Mouse (Mus musculus): ENCODE measurements around the gene Pou6f2. TPM values are rescaled to one million over a fixed set of nuclear protein-coding genes. Genes with fewer than 3 reads are reported as not detected.

Pou6f2 gene
- polyA plus RNA-seq (2015; fragmentation: Nextera tagmentation; extraction: Ambion mirVana): 0.66 and 0.84 TPM in 2 replicates

DNA sequence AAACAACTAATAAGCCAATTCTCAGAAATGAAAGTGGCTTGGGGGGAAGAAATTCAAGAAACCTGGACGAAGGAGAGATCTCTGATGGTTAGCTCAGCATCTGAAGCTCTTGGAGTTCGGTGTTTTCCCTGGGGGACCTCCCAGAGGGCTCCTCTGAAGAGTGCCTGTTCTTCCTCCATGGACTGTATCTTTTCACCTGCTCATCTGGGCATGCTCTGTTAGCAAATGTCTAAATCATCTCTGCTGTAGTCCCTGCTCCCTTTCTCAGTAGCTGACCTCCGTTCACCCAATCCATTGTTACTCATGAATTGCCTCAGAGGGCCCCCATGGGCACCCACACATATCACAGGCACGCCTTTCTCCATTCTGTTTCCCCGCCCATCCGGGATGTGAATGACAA is at the start of gene Pou6f2:
Gene Pou6f2, minus strand, starts transcription at position 101 of the 400 bp plus-strand sequence.
- WGBS: 71% methylated on average over 6 of the region's 6 CpGs
- no peaks in the 10 kb centered on the region for H3K4me1 ChIP-seq (ENCODE audit: control insufficient read depth, insufficient read depth, low read length)
- H3K27ac ChIP-seq (ENCODE audit: low read length): no peak within 1 kb of the TSS
- H3K36me3 ChIP-seq (ENCODE audit: control insufficient read depth, insufficient read depth): no peaks in the 10 kb centered on the region
- H3K27me3 ChIP-seq (ENCODE audit: control insufficient read depth, insufficient read depth, low read length): no peaks in the 10 kb centered on the region
- no peaks in the 10 kb centered on the region for H3K9me3 ChIP-seq (replicated peaks; ENCODE audit: control insufficient read depth, low read length)
- H3K9ac ChIP-seq (ENCODE audit: low read length): no peak within 1 kb of the TSS
- no peak within 1 kb of the TSS for H3K4me2 ChIP-seq (ENCODE audit: low read depth, low read length)
- ATAC-seq (replicated peaks; ENCODE audit: extremely low read depth, insufficient read depth, low FRiP score): no peak
- no peak within 1 kb of the TSS for H3K4me3 ChIP-seq (ENCODE audit: low read length)

- Histone ChIP-seq H3K4me3 (ENCODE audit: low read length) (no peak overlapping the region), H3K27ac (ENCODE audit: low read length) (no peak overlapping the region), H3K4me1 (ENCODE audit: control insufficient read depth, insufficient read depth, low read length) (no peaks in the 10 kb centered on the region), H3K27me3 (ENCODE audit: control insufficient read depth, insufficient read depth, low read length) (no peaks in the 10 kb centered on the region), H3K9me3 (replicated peaks; ENCODE audit: control insufficient read depth, low read length) (no peaks in the 10 kb centered on the region), H3K9ac (ENCODE audit: low read length) (no peak overlapping the region), H3K4me2 (ENCODE audit: low read depth, low read length) (no peak overlapping the region), H3K36me3 (ENCODE audit: control insufficient read depth, insufficient read depth) (no peaks in the 10 kb centered on the region)
- ATAC-seq (replicated peaks; ENCODE audit: extremely low read depth, insufficient read depth, low FRiP score): no peak
- WGBS: 70% methylated on average over 3 of the region's 3 CpGs
Measured at GRCm38 (mm10) chr13:18439858-18440257, 42.4 kb upstream of the Pou6f2 start.

GRCm38 (mm10) chr13:18387673-18388072 is 9.8 kb downstream of the Pou6f2 start:
- Histone ChIP-seq H3K4me3 (ENCODE audit: low read length) (no peak overlapping the region), H3K36me3 (ENCODE audit: control insufficient read depth, insufficient read depth) (no peaks in the 10 kb centered on the region)
- 70% methylated on average over 4 of the region's 4 CpGs for WGBS

DNA sequence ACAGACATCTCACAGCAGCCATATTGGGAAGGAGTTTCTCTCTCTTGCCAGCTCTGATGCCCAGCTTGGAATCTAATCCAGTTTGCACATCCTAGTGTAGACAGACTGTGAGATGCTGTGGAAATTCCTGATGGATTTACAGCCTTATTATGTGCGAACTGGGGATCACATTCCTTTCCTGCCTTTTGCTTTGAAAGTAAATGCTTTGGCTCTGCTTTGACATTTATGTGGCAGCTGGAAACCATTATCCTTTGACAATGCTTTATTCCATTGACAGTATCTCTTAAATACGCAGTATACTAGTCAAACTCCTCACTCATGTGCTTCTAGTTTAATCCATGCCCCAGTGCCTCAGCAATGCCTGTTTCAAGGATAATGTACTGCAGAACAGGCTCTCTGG is 34.1 kb downstream of the Pou6f2 start:
- Histone ChIP-seq H3K4me2 (ENCODE audit: low read depth, low read length) (no peak overlapping the region), H3K4me3 (ENCODE audit: low read length) (no peak overlapping the region), H3K27ac (ENCODE audit: low read length) (no peak overlapping the region), H3K9me3 (replicated peaks; ENCODE audit: control insufficient read depth, low read length) (no peaks in the 10 kb centered on the region), H3K4me1 (ENCODE audit: control insufficient read depth, insufficient read depth, low read length) (no peaks in the 10 kb centered on the region), H3K36me3 (ENCODE audit: control insufficient read depth, insufficient read depth) (no peaks in the 10 kb centered on the region), H3K27me3 (ENCODE audit: control insufficient read depth, insufficient read depth, low read length) (no peaks in the 10 kb centered on the region), H3K9ac (ENCODE audit: low read length) (no peak overlapping the region)
- 50% methylated on average over 2 of the region's 2 CpGs for WGBS
- no peak for ATAC-seq (replicated peaks; ENCODE audit: extremely low read depth, insufficient read depth, low FRiP score)

More at GRCm38 (mm10) chr13:18387673-18388072, 9.8 kb downstream of the Pou6f2 start:
- Histone ChIP-seq H3K9ac (ENCODE audit: low read length) (no peak overlapping the region), H3K9me3 (replicated peaks; ENCODE audit: control insufficient read depth, low read length) (no peaks in the 10 kb centered on the region), H3K4me2 (ENCODE audit: low read depth, low read length) (no peak overlapping the region), H3K27me3 (ENCODE audit: control insufficient read depth, insufficient read depth, low read length) (no peaks in the 10 kb centered on the region), H3K4me1 (ENCODE audit: control insufficient read depth, insufficient read depth, low read length) (no peaks in the 10 kb centered on the region), H3K27ac (ENCODE audit: low read length) (no peak overlapping the region)
- ATAC-seq (replicated peaks; ENCODE audit: extremely low read depth, insufficient read depth, low FRiP score): no peak

GRCm38 (mm10) chr13:18344580-18345333 is 52.7 kb downstream of the Pou6f2 start:
- Histone ChIP-seq H3K4me2 (ENCODE audit: low read depth, low read length) (no peak overlapping the region), H3K27me3 (ENCODE audit: control insufficient read depth, insufficient read depth, low read length) (no peaks in the 10 kb centered on the region), H3K9me3 (replicated peaks; ENCODE audit: control insufficient read depth, low read length) (no peaks in the 10 kb centered on the region), H3K9ac (ENCODE audit: low read length) (no peak overlapping the region), H3K4me1 (ENCODE audit: control insufficient read depth, insufficient read depth, low read length) (no peaks in the 10 kb centered on the region), H3K4me3 (ENCODE audit: low read length) (no peak overlapping the region), H3K27ac (ENCODE audit: low read length) (no peak overlapping the region), H3K36me3 (ENCODE audit: control insufficient read depth, insufficient read depth) (no peaks in the 10 kb centered on the region)
- 56% methylated on average over 4 of the region's 4 CpGs for WGBS
- no peak for ATAC-seq (replicated peaks; ENCODE audit: extremely low read depth, insufficient read depth, low FRiP score)

GRCm38 (mm10) chr13:18338910-18339501 is 58.5 kb downstream of the Pou6f2 start:
- H3K4me1 ChIP-seq (ENCODE audit: control insufficient read depth, insufficient read depth, low read length): no peaks in the 10 kb centered on the region
- no peak overlapping the region for H3K9ac ChIP-seq (ENCODE audit: low read length)
- no peak overlapping the region for H3K4me2 ChIP-seq (ENCODE audit: low read depth, low read length)
- 73% methylated on average over 10 of the region's 10 CpGs for WGBS
- H3K27ac ChIP-seq (ENCODE audit: low read length): no peak overlapping the region
- no peak overlapping the region for H3K4me3 ChIP-seq (ENCODE audit: low read length)
- H3K9me3 ChIP-seq (replicated peaks; ENCODE audit: control insufficient read depth, low read length): no peaks in the 10 kb centered on the region
- no peak for ATAC-seq (replicated peaks; ENCODE audit: extremely low read depth, insufficient read depth, low FRiP score)
- no peaks in the 10 kb centered on the region for H3K36me3 ChIP-seq (ENCODE audit: control insufficient read depth, insufficient read depth)
- no peaks in the 10 kb centered on the region for H3K27me3 ChIP-seq (ENCODE audit: control insufficient read depth, insufficient read depth, low read length)

DNA sequence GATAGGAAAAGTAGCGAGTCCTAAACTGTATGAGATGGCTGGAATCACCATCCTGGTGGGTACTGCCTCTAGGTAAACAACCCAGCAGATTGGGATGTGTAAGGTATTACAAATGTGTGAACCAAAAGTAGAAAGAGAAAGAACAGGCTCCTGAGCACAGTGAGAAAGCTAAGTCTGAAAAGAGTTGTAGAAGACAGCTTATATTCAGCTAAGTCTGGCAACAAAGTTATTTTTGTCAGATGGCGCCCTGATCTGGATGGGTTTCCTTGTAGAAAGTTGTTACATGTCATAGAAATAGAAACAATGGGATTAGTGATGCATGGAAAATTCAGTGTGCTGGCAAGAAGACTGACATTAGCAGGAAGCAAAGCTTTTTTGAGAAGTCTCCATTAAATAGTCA is 59.5 kb downstream of the Pou6f2 start:
- Histone ChIP-seq H3K9ac (ENCODE audit: low read length) (no peak overlapping the region), H3K4me1 (ENCODE audit: control insufficient read depth, insufficient read depth, low read length) (no peaks in the 10 kb centered on the region), H3K9me3 (replicated peaks; ENCODE audit: control insufficient read depth, low read length) (no peaks in the 10 kb centered on the region), H3K27me3 (ENCODE audit: control insufficient read depth, insufficient read depth, low read length) (no peaks in the 10 kb centered on the region), H3K4me3 (ENCODE audit: low read length) (no peak overlapping the region), H3K4me2 (ENCODE audit: low read depth, low read length) (no peak overlapping the region), H3K36me3 (ENCODE audit: control insufficient read depth, insufficient read depth) (no peaks in the 10 kb centered on the region), H3K27ac (ENCODE audit: low read length) (no peak overlapping the region)
- WGBS: 52% methylated on average over 2 of the region's 2 CpGs
- no peak for ATAC-seq (replicated peaks; ENCODE audit: extremely low read depth, insufficient read depth, low FRiP score)

DNA sequence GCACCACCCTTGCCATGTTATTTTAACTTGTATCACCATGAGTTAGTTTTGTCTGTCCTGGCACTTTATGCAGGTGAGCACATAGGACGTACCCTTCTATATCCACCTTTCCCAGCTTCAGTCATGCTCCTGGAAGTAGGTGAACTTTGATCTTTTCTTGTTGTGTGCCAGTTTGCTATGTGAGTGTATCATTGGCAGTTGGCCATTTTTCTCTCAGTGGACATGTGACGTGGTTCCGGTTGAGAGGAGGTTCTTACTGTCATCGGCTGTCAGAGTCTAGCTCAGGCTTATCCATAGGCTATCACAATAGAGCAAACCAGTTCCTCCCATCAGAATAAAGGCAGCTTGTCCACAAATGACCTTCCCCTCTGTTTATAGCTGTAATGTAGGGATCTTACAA is 63.5 kb downstream of the Pou6f2 start:
- H3K4me2 ChIP-seq (ENCODE audit: low read depth, low read length): no peak overlapping the region
- no peak overlapping the region for H3K27ac ChIP-seq (ENCODE audit: low read length)
- no peaks in the 10 kb centered on the region for H3K36me3 ChIP-seq (ENCODE audit: control insufficient read depth, insufficient read depth)
- no peak overlapping the region for H3K9ac ChIP-seq (ENCODE audit: low read length)
- no peak for ATAC-seq (replicated peaks; ENCODE audit: extremely low read depth, insufficient read depth, low FRiP score)
- no peaks in the 10 kb centered on the region for H3K27me3 ChIP-seq (ENCODE audit: control insufficient read depth, insufficient read depth, low read length)
- H3K9me3 ChIP-seq (replicated peaks; ENCODE audit: control insufficient read depth, low read length): no peaks in the 10 kb centered on the region
- no peak overlapping the region for H3K4me3 ChIP-seq (ENCODE audit: low read length)
- WGBS: 64% methylated on average over 4 of the region's 4 CpGs
- no peaks in the 10 kb centered on the region for H3K4me1 ChIP-seq (ENCODE audit: control insufficient read depth, insufficient read depth, low read length)

DNA sequence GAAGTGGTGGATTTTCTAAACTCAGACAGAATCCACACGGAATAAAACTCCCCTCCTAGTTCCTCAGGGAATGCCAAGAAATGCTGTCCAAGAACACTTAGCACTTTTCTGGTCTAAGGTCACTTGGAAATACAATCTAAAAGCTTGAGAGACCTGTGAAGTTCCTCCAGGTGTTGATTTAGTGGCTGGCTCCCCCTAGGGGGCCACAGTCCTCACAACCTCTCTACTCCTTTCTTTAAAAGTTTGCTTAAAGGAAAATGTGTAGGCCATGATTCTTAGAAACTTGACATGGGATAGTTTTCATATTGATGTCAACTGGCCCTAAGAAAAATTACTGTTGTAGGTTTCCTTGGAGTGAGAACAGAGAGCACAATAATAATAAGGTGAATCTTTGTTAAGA is 64.9 kb downstream of the Pou6f2 start:
- 26% methylated on average over 1 of the region's 1 CpGs for WGBS
- Histone ChIP-seq H3K36me3 (ENCODE audit: control insufficient read depth, insufficient read depth) (no peaks in the 10 kb centered on the region), H3K4me2 (ENCODE audit: low read depth, low read length) (no peak overlapping the region), H3K4me3 (ENCODE audit: low read length) (no peak overlapping the region), H3K9ac (ENCODE audit: low read length) (no peak overlapping the region), H3K27ac (ENCODE audit: low read length) (no peak overlapping the region), H3K4me1 (ENCODE audit: control insufficient read depth, insufficient read depth, low read length) (no peaks in the 10 kb centered on the region), H3K27me3 (ENCODE audit: control insufficient read depth, insufficient read depth, low read length) (no peaks in the 10 kb centered on the region), H3K9me3 (replicated peaks; ENCODE audit: control insufficient read depth, low read length) (no peaks in the 10 kb centered on the region)
- ATAC-seq (replicated peaks; ENCODE audit: extremely low read depth, insufficient read depth, low FRiP score): no peak

Measured in heart, embryonic 16.5 days (tissue).